Mouse (Mus musculus): ENCODE results near the gene Ap3b1. TPM values are rescaled to one million over a fixed set of nuclear protein-coding genes. Genes with fewer than 3 reads are reported as not detected.

Gene Ap3b1
- total and polyA plus RNA-seq, 3 experiments, result 46.0 to 113 (median 60.7) TPM

GRCm38 (mm10) chr13:94513898-94514297 lies 155.1 kb downstream of the Ap3b1 start:
- Histone ChIP-seq H3K79me2 (replicated peaks; ENCODE audit: control insufficient read depth, extremely low read depth, insufficient read depth, poor library complexity, severe bottlenecking) (no peaks in the 10 kb centered on the region), H3K36me3 (replicated peaks in 1 of 2; ENCODE audit: control insufficient read depth in 1 of 2, insufficient read depth in 1 of 2, low read length in 1 of 2) (peaks cover 6 to 73% of the 10 kb centered on the region in 2 experiments), H3K27ac (ENCODE audit: insufficient read depth, low read depth) (no peak overlapping the region), H3K4me3 (replicated peaks in 1 of 3; ENCODE audit: low read depth in 2 of 3, low read length in 2 of 3, poor library complexity in 1 of 3) (no peak overlapping the region), H3K27me3 (replicated peaks) (no peaks in the 10 kb centered on the region), H3K9me3 (replicated peaks; ENCODE audit: low read length) (no peaks in the 10 kb centered on the region), H3K9ac (ENCODE audit: insufficient read depth, low read depth) (no peak overlapping the region), H3K4me1 (ENCODE audit: control insufficient read depth in 1 of 2, insufficient read depth in 2 of 2) (peaks cover 0 to 48% of the 10 kb centered on the region in 2 experiments; a peak in 2 of 4 replicates), H3K4me2 (ENCODE audit: insufficient read depth, low read depth, poor library complexity, severe bottlenecking) (no peak overlapping the region)
- DNase-seq (ENCODE audit: extremely low read depth), result no peak
- TF ChIP-seq ZKSCAN1 (IDR thresholded peaks at IDR 0.05; ENCODE audit: borderline replicate concordance, low read depth, low read length), result no peak
- TF ChIP-seq RAD21 (IDR thresholded peaks at IDR 0.05; ENCODE audit: low read depth, low read length), result no peak
- no peak for TF ChIP-seq CTCF (conservative IDR thresholded peaks at IDR 0.05 in 1 of 2, IDR thresholded peaks at IDR 0.05 in 1 of 2; ENCODE audit: low read depth in 2 of 2, low read length in 2 of 2)
- TF ChIP-seq UBTF (IDR thresholded peaks at IDR 0.05; ENCODE audit: low read depth, low read length), result no peak
- no peak for TF ChIP-seq MYC (IDR thresholded peaks at IDR 0.05; ENCODE audit: low read depth, low read length)
- no peak for TF ChIP-seq MAFK (IDR thresholded peaks at IDR 0.05; ENCODE audit: insufficient replicate concordance, low read length)
- TF ChIP-seq KAT2A (IDR thresholded peaks at IDR 0.05; ENCODE audit: insufficient replicate concordance, low read length), result no peak
- TF ChIP-seq TBP (conservative IDR thresholded peaks at IDR 0.05; ENCODE audit: low read depth, low read length), result no peak
- TF ChIP-seq RCOR1 (conservative IDR thresholded peaks at IDR 0.05; ENCODE audit: low read depth, low read length), result no peak
- no peak for TF ChIP-seq ZMIZ1 (IDR thresholded peaks at IDR 0.05; ENCODE audit: low read depth, low read length)
- no peak for TF ChIP-seq USF1 (IDR thresholded peaks at IDR 0.05; ENCODE audit: low read depth, low read length)
- TF ChIP-seq CHD1 (IDR thresholded peaks at IDR 0.05; ENCODE audit: low read depth, low read length), result no peak
- TF ChIP-seq SMC3 (IDR thresholded peaks at IDR 0.05; ENCODE audit: low read depth, low read length), result no peak
- no peak for TF ChIP-seq JUND (conservative IDR thresholded peaks at IDR 0.05; ENCODE audit: low read depth, low read length)
- no peak for TF ChIP-seq NRF1 (IDR thresholded peaks at IDR 0.05; ENCODE audit: low read depth, low read length)
- TF ChIP-seq MAX (IDR thresholded peaks at IDR 0.05; ENCODE audit: low read length), result no peak
- no peak for TF ChIP-seq ETS1 (conservative IDR thresholded peaks at IDR 0.05; ENCODE audit: low read depth, low read length)
- dilution Hi-C loops (cut with MboI; ENCODE audit: extremely low pct_ligation_motif_present, extremely low pct_unique_long_range_greater_than_20kb, low sequenced_read_pairs) (no loop called here), in situ Hi-C loops (cut with MboI; ENCODE audit: low pct_ligation_motif_present, low pct_unique_long_range_greater_than_20kb, low sequenced_read_pairs) (no loop called here)

- Histone ChIP-seq H3K79me2 (replicated peaks; ENCODE audit: control insufficient read depth, extremely low read depth, insufficient read depth, poor library complexity, severe bottlenecking) (no peaks in the 10 kb centered on the region), H3K4me1 (ENCODE audit: control insufficient read depth in 1 of 2, insufficient read depth in 2 of 2) (peaks cover 2 to 48% of the 10 kb centered on the region in 2 experiments; a peak in 2 of 4 replicates), H3K4me3 (replicated peaks in 1 of 3; ENCODE audit: low read depth in 2 of 3, low read length in 2 of 3, poor library complexity in 1 of 3) (no peak overlapping the region), H3K27me3 (replicated peaks) (no peaks in the 10 kb centered on the region), H3K9me3 (replicated peaks; ENCODE audit: low read length) (no peaks in the 10 kb centered on the region), H3K4me2 (ENCODE audit: insufficient read depth, low read depth, poor library complexity, severe bottlenecking) (no peak overlapping the region), H3K9ac (ENCODE audit: insufficient read depth, low read depth) (no peak overlapping the region), H3K36me3 (replicated peaks in 1 of 2; ENCODE audit: control insufficient read depth in 1 of 2, insufficient read depth in 1 of 2, low read length in 1 of 2) (peaks cover 8 to 73% of the 10 kb centered on the region in 2 experiments), H3K27ac (ENCODE audit: insufficient read depth, low read depth) (no peak overlapping the region)
- dilution Hi-C loops (cut with MboI; ENCODE audit: extremely low pct_ligation_motif_present, extremely low pct_unique_long_range_greater_than_20kb, low sequenced_read_pairs), result no loop called here
- in situ Hi-C loops (cut with MboI; ENCODE audit: low pct_ligation_motif_present, low pct_unique_long_range_greater_than_20kb, low sequenced_read_pairs), result no loop called here
- no peak for TF ChIP-seq POLR2AphosphoS2 (IDR thresholded peaks at IDR 0.05; ENCODE audit: low read depth, low read length)
- TF ChIP-seq NELFE (IDR thresholded peaks at IDR 0.05; ENCODE audit: low read depth, low read length), result no peak
- no peak for TF ChIP-seq GABPA (IDR thresholded peaks at IDR 0.05; ENCODE audit: insufficient replicate concordance, low read depth, low read length)
- no peak for TF ChIP-seq JUND (conservative IDR thresholded peaks at IDR 0.05; ENCODE audit: low read depth, low read length)
- no peak for TF ChIP-seq SIN3A (IDR thresholded peaks at IDR 0.05; ENCODE audit: low read length)
- no peak for TF ChIP-seq ELF1 (IDR thresholded peaks at IDR 0.05; ENCODE audit: low read depth, low read length)
- no peak for TF ChIP-seq NRF1 (IDR thresholded peaks at IDR 0.05; ENCODE audit: low read depth, low read length)
- TF ChIP-seq TCF12 (IDR thresholded peaks at IDR 0.05; ENCODE audit: low read depth, low read length), result no peak
- no peak for TF ChIP-seq ETS1 (conservative IDR thresholded peaks at IDR 0.05; ENCODE audit: low read depth, low read length)
- no peak for TF ChIP-seq CHD1 (IDR thresholded peaks at IDR 0.05; ENCODE audit: low read depth, low read length)
- no peak for TF ChIP-seq SMC3 (IDR thresholded peaks at IDR 0.05; ENCODE audit: low read depth, low read length)
- TF ChIP-seq E2F4 (IDR thresholded peaks at IDR 0.05; ENCODE audit: insufficient replicate concordance, low read depth, low read length), result no peak
- no peak for TF ChIP-seq POLR2A (IDR thresholded peaks at IDR 0.05; ENCODE audit: low read depth, low read length)
- no peak for TF ChIP-seq MXI1 (IDR thresholded peaks at IDR 0.05; ENCODE audit: low read depth, low read length)
- TF ChIP-seq EP300 (IDR thresholded peaks at IDR 0.05; ENCODE audit: low read length), result no peak
- no peak for DNase-seq (ENCODE audit: extremely low read depth)
These were observed 156.2 kb downstream of the Ap3b1 start for GRCm38 (mm10) chr13:94514992-94515391.
